Mouse (Mus musculus): ENCODE data around the gene Rad17. TPM values are rescaled to one million over a fixed set of nuclear protein-coding genes. Genes with fewer than 3 reads are reported as not detected.

The Rad17 gene
- polyA plus RNA-seq, 1 experiment from 2014 or later, result 22.4 TPM

GRCm38 (mm10) chr13:100634106-100634691, 16.7 kb downstream of the Rad17 start:
- H3K9me3 ChIP-seq (ENCODE audit: control insufficient read depth, low read length), result no peaks in the 10 kb centered on the region
- 97% methylated on average over 3 of the region's 3 CpGs for WGBS
- no peak for DNase-seq (ENCODE audit: low spot score)
- no peak overlapping the region for H3K4me3 ChIP-seq (ENCODE audit: low read depth, low read length)
- H3K27ac ChIP-seq (replicated peaks; ENCODE audit: low read depth, low read length), result no peak overlapping the region
- no peaks in the 10 kb centered on the region for H3K27me3 ChIP-seq (replicated peaks; ENCODE audit: control insufficient read depth, insufficient read depth, low read length)
- no peaks in the 10 kb centered on the region for H3K4me1 ChIP-seq (ENCODE audit: control insufficient read depth, insufficient read depth, low read length)
- H3K4me2 ChIP-seq (ENCODE audit: low read depth, low read length), result no peak overlapping the region
- no peak overlapping the region for H3K9ac ChIP-seq (ENCODE audit: low read depth, low read length)
- no peak for ATAC-seq (ENCODE audit: low read depth)
- peaks cover 73% of the 10 kb centered on the region for H3K36me3 ChIP-seq (ENCODE audit: control insufficient read depth, insufficient read depth, low read length)

GRCm38 (mm10) chr13:100622241-100622640, 28.6 kb downstream of the Rad17 start:
- WGBS, result 78% methylated on average over 4 of the region's 4 CpGs
- Histone ChIP-seq H3K27ac (replicated peaks; ENCODE audit: low read depth, low read length) (no peak overlapping the region), H3K4me2 (ENCODE audit: low read depth, low read length) (no peak overlapping the region), H3K9me3 (ENCODE audit: control insufficient read depth, low read length) (no peaks in the 10 kb centered on the region), H3K4me1 (ENCODE audit: control insufficient read depth, insufficient read depth, low read length) (no peaks in the 10 kb centered on the region), H3K36me3 (ENCODE audit: control insufficient read depth, insufficient read depth, low read length) (peaks cover 82% of the 10 kb centered on the region), H3K9ac (ENCODE audit: low read depth, low read length) (no peak overlapping the region), H3K27me3 (replicated peaks; ENCODE audit: control insufficient read depth, insufficient read depth, low read length) (peaks cover 7% of the 10 kb centered on the region; the same call in 1 of the 2 replicates), H3K4me3 (ENCODE audit: low read depth, low read length) (no peak overlapping the region)
- ATAC-seq (ENCODE audit: low read depth) (no peak), DNase-seq (ENCODE audit: low spot score) (no peak)

- peaks cover 23% of the 10 kb centered on the region for H3K27me3 ChIP-seq (replicated peaks; ENCODE audit: control insufficient read depth, insufficient read depth, low read length)
- H3K4me2 ChIP-seq (ENCODE audit: low read depth, low read length), result no peak overlapping the region; the same call in 1 of the 2 replicates
- no peak overlapping the region for H3K4me3 ChIP-seq (ENCODE audit: low read depth, low read length)
- ATAC-seq (ENCODE audit: low read depth), result no peak
- no peaks in the 10 kb centered on the region for H3K4me1 ChIP-seq (ENCODE audit: control insufficient read depth, insufficient read depth, low read length)
- no peaks in the 10 kb centered on the region for H3K9me3 ChIP-seq (ENCODE audit: control insufficient read depth, low read length)
- peaks cover 46% of the 10 kb centered on the region for H3K36me3 ChIP-seq (ENCODE audit: control insufficient read depth, insufficient read depth, low read length)
- no peak overlapping the region for H3K9ac ChIP-seq (ENCODE audit: low read depth, low read length)
- H3K27ac ChIP-seq (replicated peaks; ENCODE audit: low read depth, low read length), result no peak overlapping the region
- DNase-seq (ENCODE audit: low spot score), result no peak
- 81% methylated on average over 13 of the region's 13 CpGs for WGBS
These were observed 33.3 kb downstream of the Rad17 start for GRCm38 (mm10) chr13:100617583-100617982.

GRCm38 (mm10) chr13:100616181-100617087, 34.4 kb downstream of the Rad17 start, which contains the start of gene Marveld2:
Gene Marveld2, minus strand, starts transcription at chr13:100616971.
- Histone ChIP-seq H3K27me3 (replicated peaks; ENCODE audit: control insufficient read depth, insufficient read depth, low read length) (peaks cover 23% of the 10 kb centered on the region), H3K36me3 (ENCODE audit: control insufficient read depth, insufficient read depth, low read length) (peaks cover 42% of the 10 kb centered on the region), H3K4me3 (ENCODE audit: low read depth, low read length) (peak within 1 kb of the TSS; percentile 56), H3K9ac (ENCODE audit: low read depth, low read length) (peak within 1 kb of the TSS; percentile 64), H3K9me3 (ENCODE audit: control insufficient read depth, low read length) (no peaks in the 10 kb centered on the region), H3K27ac (replicated peaks; ENCODE audit: low read depth, low read length) (peak within 1 kb of the TSS; percentile 10; the same call in 1 of the 2 replicates), H3K4me2 (ENCODE audit: low read depth, low read length) (peak within 1 kb of the TSS; percentile 87), H3K4me1 (ENCODE audit: control insufficient read depth, insufficient read depth, low read length) (no peaks in the 10 kb centered on the region)
- ATAC-seq (ENCODE audit: low read depth) (peak; percentile 87), DNase-seq (ENCODE audit: low spot score) (peak; percentile 38)
- 7% methylated on average over 37 of the region's 77 CpGs for WGBS

GRCm38 (mm10) chr13:100612903-100613302, 37.9 kb downstream of the Rad17 start:
- no peak overlapping the region for H3K4me3 ChIP-seq (ENCODE audit: low read depth, low read length)
- peaks cover 22% of the 10 kb centered on the region for H3K27me3 ChIP-seq (replicated peaks; ENCODE audit: control insufficient read depth, insufficient read depth, low read length)
- DNase-seq (ENCODE audit: low spot score) (peak; percentile 8), ATAC-seq (ENCODE audit: low read depth) (no peak)
- no peaks in the 10 kb centered on the region for H3K9me3 ChIP-seq (ENCODE audit: control insufficient read depth, low read length)
- H3K4me2 ChIP-seq (ENCODE audit: low read depth, low read length), result no peak overlapping the region
- no peaks in the 10 kb centered on the region for H3K4me1 ChIP-seq (ENCODE audit: control insufficient read depth, insufficient read depth, low read length)
- WGBS, result 50% methylated on average over 2 of the region's 2 CpGs
- no peak overlapping the region for H3K27ac ChIP-seq (replicated peaks; ENCODE audit: low read depth, low read length)
- H3K36me3 ChIP-seq (ENCODE audit: control insufficient read depth, insufficient read depth, low read length), result peaks cover 14% of the 10 kb centered on the region
- H3K9ac ChIP-seq (ENCODE audit: low read depth, low read length), result no peak overlapping the region

GRCm38 (mm10) chr13:100612251-100612650, 38.6 kb downstream of the Rad17 start:
- Histone ChIP-seq H3K27ac (replicated peaks; ENCODE audit: low read depth, low read length) (no peak overlapping the region), H3K36me3 (ENCODE audit: control insufficient read depth, insufficient read depth, low read length) (peaks cover 8% of the 10 kb centered on the region), H3K4me1 (ENCODE audit: control insufficient read depth, insufficient read depth, low read length) (no peaks in the 10 kb centered on the region), H3K27me3 (replicated peaks; ENCODE audit: control insufficient read depth, insufficient read depth, low read length) (peaks cover 16% of the 10 kb centered on the region), H3K9me3 (ENCODE audit: control insufficient read depth, low read length) (no peaks in the 10 kb centered on the region), H3K9ac (ENCODE audit: low read depth, low read length) (no peak overlapping the region), H3K4me3 (ENCODE audit: low read depth, low read length) (no peak overlapping the region), H3K4me2 (ENCODE audit: low read depth, low read length) (no peak overlapping the region)
- ATAC-seq (ENCODE audit: low read depth) (no peak), DNase-seq (ENCODE audit: low spot score) (no peak)
- 94% methylated on average over 10 of the region's 10 CpGs for WGBS

- Histone ChIP-seq H3K4me1 (ENCODE audit: control insufficient read depth, insufficient read depth, low read length) (no peaks in the 10 kb centered on the region), H3K27ac (replicated peaks; ENCODE audit: low read depth, low read length) (no peak overlapping the region), H3K9ac (ENCODE audit: low read depth, low read length) (no peak overlapping the region), H3K4me2 (ENCODE audit: low read depth, low read length) (no peak overlapping the region), H3K27me3 (replicated peaks; ENCODE audit: control insufficient read depth, insufficient read depth, low read length) (peaks cover 7% of the 10 kb centered on the region), H3K4me3 (ENCODE audit: low read depth, low read length) (no peak overlapping the region), H3K9me3 (ENCODE audit: control insufficient read depth, low read length) (no peaks in the 10 kb centered on the region), H3K36me3 (ENCODE audit: control insufficient read depth, insufficient read depth, low read length) (peaks cover 7% of the 10 kb centered on the region; the same call in 1 of the 2 replicates)
- no peak for ATAC-seq (ENCODE audit: low read depth)
- 92% methylated on average over 13 of the region's 13 CpGs for WGBS
- DNase-seq (ENCODE audit: low spot score), result no peak
These were observed 39.6 kb downstream of the Rad17 start for GRCm38 (mm10) chr13:100611266-100611665.

GRCm38 (mm10) chr13:100607756-100608155, 43.1 kb downstream of the Rad17 start:
- H3K4me1 ChIP-seq (ENCODE audit: control insufficient read depth, insufficient read depth, low read length), result no peaks in the 10 kb centered on the region
- H3K9me3 ChIP-seq (ENCODE audit: control insufficient read depth, low read length), result no peaks in the 10 kb centered on the region
- H3K27me3 ChIP-seq (replicated peaks; ENCODE audit: control insufficient read depth, insufficient read depth, low read length), result no peaks in the 10 kb centered on the region
- DNase-seq (ENCODE audit: low spot score) (no peak), ATAC-seq (ENCODE audit: low read depth) (no peak)
- H3K4me3 ChIP-seq (ENCODE audit: low read depth, low read length), result no peak overlapping the region
- no peak overlapping the region for H3K4me2 ChIP-seq (ENCODE audit: low read depth, low read length)
- H3K27ac ChIP-seq (replicated peaks; ENCODE audit: low read depth, low read length), result no peak overlapping the region
- WGBS, result 87% methylated on average over 8 of the region's 8 CpGs
- H3K9ac ChIP-seq (ENCODE audit: low read depth, low read length), result no peak overlapping the region
- H3K36me3 ChIP-seq (ENCODE audit: control insufficient read depth, insufficient read depth, low read length), result peaks cover 7% of the 10 kb centered on the region; the same call in 1 of the 2 replicates
